Mouse (Mus musculus): Measurements from ENCODE around the gene Pex11g. TPM values are rescaled to one million over a fixed set of nuclear protein-coding genes. Genes with fewer than 3 reads are reported as not detected.

Gene Pex11g
- 0.70 TPM for total RNA-seq (2023)

GRCm38 (mm10) chr8:3467006-3467885, at the start of gene Pex11g:
Pex11g (minus strand) TSS chr8:3467680.

DNA sequence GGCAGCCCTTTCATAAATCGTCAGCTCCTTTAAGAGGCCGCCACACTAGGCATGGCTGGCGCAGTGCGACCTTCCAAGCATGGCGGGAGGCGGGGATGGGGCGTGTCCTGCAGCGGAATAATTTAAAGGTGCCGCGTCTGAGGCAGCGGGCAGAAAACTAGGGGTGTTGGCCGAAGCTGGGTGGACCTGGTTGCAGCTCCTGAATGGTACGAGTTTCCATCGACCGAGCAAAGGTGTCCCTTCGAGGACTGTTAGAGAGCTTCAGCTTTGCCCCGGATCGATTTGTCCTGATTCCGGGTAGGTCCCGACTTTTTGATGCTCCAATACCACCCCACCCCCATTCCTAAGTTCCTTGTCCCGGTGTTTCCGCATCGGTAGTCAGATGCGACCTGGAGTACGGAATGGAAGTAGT, 47.8 kb upstream of the Pex11g start, which contains the start of gene Pnpla6:
Gene Pnpla6 (plus strand): TSS at position 125 of the 412 bp plus-strand sequence.

GRCm38 (mm10) chr8:3500235-3501090, 33.0 kb upstream of the Pex11g start, which contains the start of gene Mcoln1:
Mcoln1 (plus strand) TSS chr8:3500457.

GRCm38 (mm10) chr8:3492901-3493844, 25.7 kb upstream of the Pex11g start, which contains the start of gene Zfp358:
Zfp358 (plus strand) TSS chr8:3493138.

DNA sequence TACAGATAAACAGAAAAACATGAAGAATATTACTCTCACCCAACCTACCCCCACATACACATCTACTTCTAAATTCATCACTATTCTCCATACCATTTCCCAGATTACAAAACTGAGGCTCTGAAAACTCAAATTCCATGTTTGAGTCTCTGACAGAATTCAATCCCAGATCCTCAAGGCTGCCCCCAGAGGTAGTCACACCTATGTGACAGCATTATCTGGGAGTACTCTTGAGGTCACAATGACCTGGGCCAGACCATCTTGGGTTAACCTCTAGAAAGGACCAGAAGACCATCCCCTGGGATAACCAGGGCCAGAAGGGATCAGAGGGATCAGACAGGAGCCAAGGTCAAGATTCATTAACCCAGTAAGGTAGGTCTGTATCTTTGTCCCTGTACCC, 3.1 kb upstream of the Pex11g start, which contains the start of gene Tex45:
Gene Tex45 (plus strand): TSS at position 301 of the 400 bp plus-strand sequence.

Other genes with a start within 250 kb of the Pex11g start
- 38.4 TPM for gene Insr, start 188.1 kb downstream of the Pex11g start, total RNA-seq (2023)
- 267 TPM for gene A430078G23Rik, start 114.3 kb downstream of the Pex11g start, total RNA-seq (2023)
- gene Arhgef18, start 74.7 kb downstream of the Pex11g start, total RNA-seq (2023): 271 TPM
- 5.0 TPM for gene Tex45, start 3.2 kb upstream of the Pex11g start, total RNA-seq (2023)
- gene Zfp358, start 25.5 kb upstream of the Pex11g start, total RNA-seq (2023): 12.0 TPM
- 76.4 TPM for gene Mcoln1, start 32.8 kb upstream of the Pex11g start, total RNA-seq (2023)
- 60.0 TPM for gene Pnpla6, start 47.7 kb upstream of the Pex11g start, total RNA-seq (2023)
- not detected for gene C330021F23Rik, start 100.3 kb upstream of the Pex11g start, total RNA-seq (2023)
- gene Camsap3, start 119.6 kb upstream of the Pex11g start, total RNA-seq (2023): 0.15 TPM
- 97.6 TPM for gene Xab2, start 153.6 kb upstream of the Pex11g start, total RNA-seq (2023)
- gene Pet100, start 153.9 kb upstream of the Pex11g start, total RNA-seq (2023): 45.9 TPM
- gene Pcp2, start 157.9 kb upstream of the Pex11g start, total RNA-seq (2023): not detected
- gene Stxbp2, start 163.3 kb upstream of the Pex11g start, total RNA-seq (2023): 222 TPM
- not detected for gene Retn, start 188.1 kb upstream of the Pex11g start, total RNA-seq (2023)
- gene Mcemp1, start 198.1 kb upstream of the Pex11g start, total RNA-seq (2023): 0.58 TPM
- gene Fcor, start 204.7 kb upstream of the Pex11g start, total RNA-seq (2023): not detected
- 12.8 TPM for gene Trappc5, start 208.6 kb upstream of the Pex11g start, total RNA-seq (2023)
- 39.9 TPM for gene Fcer2a, start 226.5 kb upstream of the Pex11g start, total RNA-seq (2023)